Mouse (Mus musculus): Measurements from ENCODE around the gene Fam171a2. TPM values are rescaled to one million over a fixed set of nuclear protein-coding genes. Genes with fewer than 3 reads are reported as not detected.

The Fam171a2 gene
- 7.2 and 10.6 TPM in 2 replicates for polyA plus RNA-seq (2014; fragmentation: Nextera tagmentation; extraction: Ambion mirVana)

GRCm38 (mm10) chr11:102447497-102447896, at the start of gene Fam171a2:
Fam171a2 (minus strand) TSS chr11:102447682.
- ATAC-seq (ENCODE audit: low FRiP score) (peak; percentile 86), DNase-seq (ENCODE audit: low spot score, missing footprints) (peak; percentile 99)
- under 1% methylated on average over 28 of the region's 40 CpGs for whole genome bisulfite sequencing
- Histone ChIP-seq H3K9ac (ENCODE audit: low read length) (peak within 1 kb of the TSS; percentile 99), H3K27me3 (ENCODE audit: control insufficient read depth, insufficient read depth, low read length) (peaks cover 11% of the 10 kb centered on the region), H3K27ac (ENCODE audit: low read depth, low read length) (peak within 1 kb of the TSS; percentile 90), H3K4me3 (ENCODE audit: low read depth, low read length) (peak within 1 kb of the TSS; percentile 93), H3K4me2 (peak within 1 kb of the TSS; percentile 86), H3K9me3 (ENCODE audit: control insufficient read depth, low read length) (no peaks in the 10 kb centered on the region), H3K4me1 (ENCODE audit: control insufficient read depth, insufficient read depth, low read length) (peaks cover 27% of the 10 kb centered on the region), H3K36me3 (ENCODE audit: control insufficient read depth, insufficient read depth, low read length) (peaks cover 4% of the 10 kb centered on the region; the same call in 1 of the 2 replicates)

GRCm38 (mm10) chr11:102496732-102497131, 49.2 kb upstream of the Fam171a2 start:
- Histone ChIP-seq H3K27me3 (ENCODE audit: control insufficient read depth, insufficient read depth, low read length) (no peaks in the 10 kb centered on the region), H3K4me1 (ENCODE audit: control insufficient read depth, insufficient read depth, low read length) (no peaks in the 10 kb centered on the region), H3K4me3 (ENCODE audit: low read depth, low read length) (no peak overlapping the region), H3K27ac (ENCODE audit: low read depth, low read length) (no peak overlapping the region), H3K36me3 (ENCODE audit: control insufficient read depth, insufficient read depth, low read length) (peaks cover 5% of the 10 kb centered on the region; the same call in 1 of the 2 replicates), H3K9me3 (ENCODE audit: control insufficient read depth, low read length) (no peaks in the 10 kb centered on the region), H3K4me2 (no peak overlapping the region), H3K9ac (ENCODE audit: low read length) (no peak overlapping the region)
- DNase-seq (ENCODE audit: low spot score, missing footprints) (no peak), ATAC-seq (ENCODE audit: low FRiP score) (no peak)
- WGBS: 74% methylated on average over 2 of the region's 2 CpGs

- H3K27me3 ChIP-seq (ENCODE audit: control insufficient read depth, insufficient read depth, low read length): no peaks in the 10 kb centered on the region
- no peak overlapping the region for H3K4me2 ChIP-seq
- H3K4me1 ChIP-seq (ENCODE audit: control insufficient read depth, insufficient read depth, low read length): no peaks in the 10 kb centered on the region
- ATAC-seq (ENCODE audit: low FRiP score) (no peak), DNase-seq (ENCODE audit: low spot score, missing footprints) (no peak)
- no peak overlapping the region for H3K9ac ChIP-seq (ENCODE audit: low read length)
- no peak overlapping the region for H3K27ac ChIP-seq (ENCODE audit: low read depth, low read length)
- peaks cover 5% of the 10 kb centered on the region; the same call in 1 of the 2 replicates for H3K36me3 ChIP-seq (ENCODE audit: control insufficient read depth, insufficient read depth, low read length)
- H3K9me3 ChIP-seq (ENCODE audit: control insufficient read depth, low read length): no peaks in the 10 kb centered on the region
- 97% methylated on average over 2 of the region's 2 CpGs for WGBS
- H3K4me3 ChIP-seq (ENCODE audit: low read depth, low read length): no peak overlapping the region
Measured at GRCm38 (mm10) chr11:102496206-102496605, 48.7 kb upstream of the Fam171a2 start.

GRCm38 (mm10) chr11:102495742-102496141, 48.3 kb upstream of the Fam171a2 start:
- H3K27me3 ChIP-seq (ENCODE audit: control insufficient read depth, insufficient read depth, low read length): no peaks in the 10 kb centered on the region
- no peak for ATAC-seq (ENCODE audit: low FRiP score)
- H3K27ac ChIP-seq (ENCODE audit: low read depth, low read length): no peak overlapping the region
- peaks cover 5% of the 10 kb centered on the region; the same call in 1 of the 2 replicates for H3K36me3 ChIP-seq (ENCODE audit: control insufficient read depth, insufficient read depth, low read length)
- H3K4me2 ChIP-seq: no peak overlapping the region
- H3K9ac ChIP-seq (ENCODE audit: low read length): no peak overlapping the region
- no peak overlapping the region for H3K4me3 ChIP-seq (ENCODE audit: low read depth, low read length)
- WGBS: 94% methylated on average over 5 of the region's 5 CpGs
- H3K9me3 ChIP-seq (ENCODE audit: control insufficient read depth, low read length): no peaks in the 10 kb centered on the region
- DNase-seq (ENCODE audit: low spot score, missing footprints): no peak
- H3K4me1 ChIP-seq (ENCODE audit: control insufficient read depth, insufficient read depth, low read length): no peaks in the 10 kb centered on the region

GRCm38 (mm10) chr11:102495114-102495513, 47.6 kb upstream of the Fam171a2 start:
- Histone ChIP-seq H3K36me3 (ENCODE audit: control insufficient read depth, insufficient read depth, low read length) (peaks cover 5% of the 10 kb centered on the region; the same call in 1 of the 2 replicates), H3K4me2 (no peak overlapping the region), H3K9me3 (ENCODE audit: control insufficient read depth, low read length) (no peaks in the 10 kb centered on the region), H3K4me3 (ENCODE audit: low read depth, low read length) (no peak overlapping the region), H3K27ac (ENCODE audit: low read depth, low read length) (no peak overlapping the region), H3K27me3 (ENCODE audit: control insufficient read depth, insufficient read depth, low read length) (no peaks in the 10 kb centered on the region), H3K9ac (ENCODE audit: low read length) (no peak overlapping the region), H3K4me1 (ENCODE audit: control insufficient read depth, insufficient read depth, low read length) (no peaks in the 10 kb centered on the region)
- over 99% methylated on average over 6 of the region's 6 CpGs for WGBS
- ATAC-seq (ENCODE audit: low FRiP score) (no peak), DNase-seq (ENCODE audit: low spot score, missing footprints) (no peak)

GRCm38 (mm10) chr11:102494063-102494650, 46.7 kb upstream of the Fam171a2 start:
- Histone ChIP-seq H3K4me3 (ENCODE audit: low read depth, low read length) (no peak overlapping the region), H3K27me3 (ENCODE audit: control insufficient read depth, insufficient read depth, low read length) (no peaks in the 10 kb centered on the region), H3K27ac (ENCODE audit: low read depth, low read length) (no peak overlapping the region), H3K4me1 (ENCODE audit: control insufficient read depth, insufficient read depth, low read length) (no peaks in the 10 kb centered on the region), H3K9ac (ENCODE audit: low read length) (no peak overlapping the region), H3K36me3 (ENCODE audit: control insufficient read depth, insufficient read depth, low read length) (peaks cover 5% of the 10 kb centered on the region; the same call in 1 of the 2 replicates), H3K9me3 (ENCODE audit: control insufficient read depth, low read length) (no peaks in the 10 kb centered on the region), H3K4me2 (no peak overlapping the region)
- no peak for ATAC-seq (ENCODE audit: low FRiP score)
- 93% methylated on average over 7 of the region's 7 CpGs for WGBS
- DNase-seq (ENCODE audit: low spot score, missing footprints): no peak

GRCm38 (mm10) chr11:102493241-102493640, 45.8 kb upstream of the Fam171a2 start:
- Histone ChIP-seq H3K27ac (ENCODE audit: low read depth, low read length) (no peak overlapping the region), H3K4me3 (ENCODE audit: low read depth, low read length) (no peak overlapping the region), H3K9ac (ENCODE audit: low read length) (no peak overlapping the region), H3K4me2 (no peak overlapping the region), H3K36me3 (ENCODE audit: control insufficient read depth, insufficient read depth, low read length) (0 out of 2 replicates have a peak, but pooled peaks cover 2% of the 10 kb centered on the region), H3K9me3 (ENCODE audit: control insufficient read depth, low read length) (no peaks in the 10 kb centered on the region), H3K4me1 (ENCODE audit: control insufficient read depth, insufficient read depth, low read length) (no peaks in the 10 kb centered on the region), H3K27me3 (ENCODE audit: control insufficient read depth, insufficient read depth, low read length) (no peaks in the 10 kb centered on the region)
- WGBS: 94% methylated on average over 2 of the region's 2 CpGs
- DNase-seq (ENCODE audit: low spot score, missing footprints) (no peak), ATAC-seq (ENCODE audit: low FRiP score) (no peak)

- Histone ChIP-seq H3K9me3 (ENCODE audit: control insufficient read depth, low read length) (no peaks in the 10 kb centered on the region), H3K27ac (ENCODE audit: low read depth, low read length) (no peak overlapping the region), H3K27me3 (ENCODE audit: control insufficient read depth, insufficient read depth, low read length) (no peaks in the 10 kb centered on the region), H3K4me3 (ENCODE audit: low read depth, low read length) (no peak overlapping the region), H3K4me1 (ENCODE audit: control insufficient read depth, insufficient read depth, low read length) (no peaks in the 10 kb centered on the region), H3K9ac (ENCODE audit: low read length) (no peak overlapping the region), H3K36me3 (ENCODE audit: control insufficient read depth, insufficient read depth, low read length) (no peaks in the 10 kb centered on the region; the same call in 1 of the 2 replicates), H3K4me2 (no peak overlapping the region)
- WGBS: 92% methylated on average over 2 of the region's 2 CpGs
- ATAC-seq (ENCODE audit: low FRiP score): no peak
- DNase-seq (ENCODE audit: low spot score, missing footprints): no peak
Measured at GRCm38 (mm10) chr11:102487901-102488300, 40.4 kb upstream of the Fam171a2 start.

GRCm38 (mm10) chr11:102486733-102487386, 39.4 kb upstream of the Fam171a2 start:
- Histone ChIP-seq H3K4me2 (no peak overlapping the region), H3K36me3 (ENCODE audit: control insufficient read depth, insufficient read depth, low read length) (peaks cover under 1% of the 10 kb centered on the region), H3K4me3 (ENCODE audit: low read depth, low read length) (no peak overlapping the region), H3K4me1 (ENCODE audit: control insufficient read depth, insufficient read depth, low read length) (no peaks in the 10 kb centered on the region), H3K27me3 (ENCODE audit: control insufficient read depth, insufficient read depth, low read length) (no peaks in the 10 kb centered on the region), H3K27ac (ENCODE audit: low read depth, low read length) (no peak overlapping the region), H3K9me3 (ENCODE audit: control insufficient read depth, low read length) (no peaks in the 10 kb centered on the region), H3K9ac (ENCODE audit: low read length) (no peak overlapping the region)
- 74% methylated on average over 11 of the region's 11 CpGs for whole genome bisulfite sequencing
- DNase-seq (ENCODE audit: low spot score, missing footprints) (no peak), ATAC-seq (ENCODE audit: low FRiP score) (0 out of 2 replicates have a peak, but pooled peaks have one; percentile 59)
